Comparison of ENCODE assay signal across 8 mouse cellular contexts in genomic region chr9:108296453-108297355, GRCm38 (mm10). TPM values are rescaled to one million over a fixed set of nuclear protein-coding genes. Genes with fewer than 3 reads are reported as not detected.
DNase-seq lines count a peak whose midpoint lies in the region; ATAC-seq and TF ChIP-seq lines count a peak whose summit lies in the region.

Gene Amt (plus strand): TSS chr9:108296853.

- H3K27me3 ChIP-seq in heart, embryonic 11.5 days (ENCODE audit: control insufficient read depth, insufficient read depth, low read length) = no peaks in the 10 kb centered on the region
- no peaks in the 10 kb centered on the region for H3K27me3 ChIP-seq in forebrain, embryonic 13.5 days
- H3K27me3 ChIP-seq in kidney, postnatal 0 days (ENCODE audit: insufficient read depth, low read length) = no peaks in the 10 kb centered on the region
- H3K27me3 ChIP-seq in liver, embryonic 16.5 days (ENCODE audit: control insufficient read depth, insufficient read depth, low read depth, low read length) = no peaks in the 10 kb centered on the region
- H3K27me3 ChIP-seq in stomach, embryonic 14.5 days (ENCODE audit: control insufficient read depth, insufficient read depth, low read length) = no peaks in the 10 kb centered on the region

- H3K4me2 ChIP-seq in heart, embryonic 11.5 days = peak within 1 kb of the TSS; percentile 60
- peak within 1 kb of the TSS; percentile 50 for H3K4me2 ChIP-seq in forebrain, embryonic 13.5 days
- H3K4me2 ChIP-seq in kidney, postnatal 0 days (ENCODE audit: low read length) = peak within 1 kb of the TSS; percentile 56
- peak within 1 kb of the TSS; percentile 39 for H3K4me2 ChIP-seq in liver, embryonic 16.5 days (ENCODE audit: low read depth, low read length)
- peak within 1 kb of the TSS; percentile 25 for H3K4me2 ChIP-seq in stomach, embryonic 14.5 days (replicated peaks; ENCODE audit: low read depth, low read length)

- intact Hi-C loops in heart, postnatal 14 days (cut with DNase I) = loop anchor here (10.0 kb wide), 1 partner anchor 392 kb away; the partner anchor contains the start of gene Mst1r

- H3K9ac ChIP-seq in heart, embryonic 11.5 days (ENCODE audit: low read depth, low read length) = peak within 1 kb of the TSS; percentile 58
- peak within 1 kb of the TSS; percentile 56 for H3K9ac ChIP-seq in forebrain, embryonic 13.5 days
- peak within 1 kb of the TSS; percentile 46 for H3K9ac ChIP-seq in kidney, postnatal 0 days (ENCODE audit: low read depth, low read length)
- peak within 1 kb of the TSS; percentile 18; the same call in 1 of the 2 replicates for H3K9ac ChIP-seq in liver, embryonic 16.5 days (ENCODE audit: low read depth, low read length)
- no peak within 1 kb of the TSS for H3K9ac ChIP-seq in stomach, embryonic 14.5 days (replicated peaks; ENCODE audit: low read depth, low read length)

- peaks cover 11% of the 10 kb centered on the region; the same call in 1 of the 2 replicates for H3K4me1 ChIP-seq in heart, embryonic 11.5 days (ENCODE audit: control insufficient read depth, insufficient read depth, low read length)
- no peaks in the 10 kb centered on the region for H3K4me1 ChIP-seq in bone marrow, adult 2 months (ENCODE audit: control insufficient read depth, insufficient read depth, low read length)
- peaks cover 15% of the 10 kb centered on the region for H3K4me1 ChIP-seq in forebrain, embryonic 13.5 days
- H3K4me1 ChIP-seq in kidney, postnatal 0 days (replicated peaks; ENCODE audit: insufficient read depth, low read length) = no peaks in the 10 kb centered on the region
- no peaks in the 10 kb centered on the region for H3K4me1 ChIP-seq in liver, embryonic 16.5 days (ENCODE audit: control insufficient read depth, low read depth, low read length)
- H3K4me1 ChIP-seq in stomach, embryonic 14.5 days (ENCODE audit: control insufficient read depth, insufficient read depth, low read length) = no peaks in the 10 kb centered on the region

- no peak for ATAC-seq in heart, embryonic 11.5 days (replicated peaks; ENCODE audit: insufficient number of reproducible peaks, low FRiP score, low TSS enrichment)
- ATAC-seq in forebrain, embryonic 13.5 days = peak; percentile 60
- ATAC-seq in kidney, postnatal 0 days (replicated peaks; ENCODE audit: low FRiP score, low read depth) = peak; percentile 92
- ATAC-seq in liver, embryonic 16.5 days (ENCODE audit: low read depth) = peak; percentile 82
- peak; percentile 81 for ATAC-seq in stomach, embryonic 14.5 days (ENCODE audit: insufficient number of reproducible peaks, insufficient read depth, low FRiP score, low read depth)

- no peak for DNase-seq in heart, postnatal 14 days
- DNase-seq in kidney, postnatal 0 days (ENCODE audit: low spot score) = peak; percentile 75
- no peak for DNase-seq in spleen, adult 18-20 months

- peak within 1 kb of the TSS; percentile 29 for H3K4me3 ChIP-seq in heart, embryonic 11.5 days (ENCODE audit: low read depth, low read length)
- no peak within 1 kb of the TSS for H3K4me3 ChIP-seq in bone marrow, adult 2 months (replicated peaks; ENCODE audit: control insufficient read depth, low read depth, low read length)
- H3K4me3 ChIP-seq in forebrain, embryonic 13.5 days = peak within 1 kb of the TSS; percentile 27
- peak within 1 kb of the TSS; percentile 24; the same call in 1 of the 2 replicates for H3K4me3 ChIP-seq in kidney, postnatal 0 days (replicated peaks; ENCODE audit: low read depth, low read length)
- peak within 1 kb of the TSS; percentile 2 for H3K4me3 ChIP-seq in liver, embryonic 16.5 days (ENCODE audit: low read depth, low read length)
- H3K4me3 ChIP-seq in stomach, embryonic 14.5 days (ENCODE audit: low read depth, low read length) = peak within 1 kb of the TSS; percentile 25; the same call in 1 of the 2 replicates

- 26% methylated on average over 18 of the region's 18 CpGs for WGBS in heart, embryonic 11.5 days (ENCODE audit: insufficient replicate concordance)
- 82% methylated on average over 18 of the region's 18 CpGs for WGBS in bone marrow, adult 2 months
- WGBS in forebrain, embryonic 13.5 days = 18% methylated on average over 18 of the region's 18 CpGs
- WGBS in kidney, postnatal 0 days = 23% methylated on average over 18 of the region's 18 CpGs
- WGBS in liver, embryonic 16.5 days (ENCODE audit: insufficient replicate concordance) = 52% methylated on average over 18 of the region's 18 CpGs
- WGBS in stomach, embryonic 14.5 days = 21% methylated on average over 18 of the region's 18 CpGs

- H3K36me3 ChIP-seq in heart, embryonic 11.5 days (ENCODE audit: control insufficient read depth, insufficient read depth, low read length) = no peaks in the 10 kb centered on the region
- peaks cover 39% of the 10 kb centered on the region for H3K36me3 ChIP-seq in forebrain, embryonic 13.5 days (ENCODE audit: poor library complexity, severe bottlenecking)
- no peaks in the 10 kb centered on the region for H3K36me3 ChIP-seq in kidney, postnatal 0 days (ENCODE audit: insufficient read depth, low read length)
- no peaks in the 10 kb centered on the region for H3K36me3 ChIP-seq in liver, embryonic 16.5 days (ENCODE audit: control insufficient read depth, insufficient read depth)
- peaks cover 2% of the 10 kb centered on the region for H3K36me3 ChIP-seq in stomach, embryonic 14.5 days (ENCODE audit: control insufficient read depth, insufficient read depth, low read length)

- no peak for TF ChIP-seq POLR2A in bone marrow, adult 2 months (IDR thresholded peaks at IDR 0.05; ENCODE audit: borderline replicate concordance, control insufficient read depth, low read depth, low read length)

- TF ChIP-seq CTCF in bone marrow, adult 2 months (IDR thresholded peaks at IDR 0.05; ENCODE audit: control insufficient read depth, insufficient read depth, low read length) = no peak
- TF ChIP-seq CTCF in kidney, postnatal 0 days (IDR thresholded peaks at IDR 0.05; ENCODE audit: low read depth) = no peak; the same call in 1 of the 2 replicates

- H3K9me3 ChIP-seq in heart, embryonic 11.5 days (replicated peaks; ENCODE audit: control insufficient read depth, low read length) = no peaks in the 10 kb centered on the region
- H3K9me3 ChIP-seq in forebrain, embryonic 13.5 days (replicated peaks) = no peaks in the 10 kb centered on the region
- H3K9me3 ChIP-seq in kidney, postnatal 0 days (replicated peaks; ENCODE audit: low read length) = no peaks in the 10 kb centered on the region
- no peaks in the 10 kb centered on the region for H3K9me3 ChIP-seq in liver, embryonic 16.5 days (replicated peaks; ENCODE audit: control insufficient read depth, low read length)
- no peaks in the 10 kb centered on the region for H3K9me3 ChIP-seq in stomach, embryonic 14.5 days (ENCODE audit: control insufficient read depth, low read depth, low read length)

- H3K27ac ChIP-seq in heart, embryonic 11.5 days (ENCODE audit: low read depth, low read length) = peak within 1 kb of the TSS; percentile 37; the same call in 1 of the 2 replicates
- no peak within 1 kb of the TSS for H3K27ac ChIP-seq in bone marrow, adult 2 months (ENCODE audit: control insufficient read depth, insufficient read depth, low read depth, low read length, poor library complexity)
- H3K27ac ChIP-seq in forebrain, embryonic 13.5 days = peak within 1 kb of the TSS; percentile 48
- H3K27ac ChIP-seq in kidney, postnatal 0 days = peak within 1 kb of the TSS; percentile 78
- peak within 1 kb of the TSS; percentile 69 for H3K27ac ChIP-seq in liver, embryonic 16.5 days (ENCODE audit: low read length)
- peak within 1 kb of the TSS; percentile 74 for H3K27ac ChIP-seq in stomach, embryonic 14.5 days (ENCODE audit: low read length)

RNA-seq across cellular contexts. Expression of gene Amt, which starts in this region (rescaled TPM):
- polyA plus RNA-seq in heart, embryonic 11.5 days (2014; fragmentation: Nextera tagmentation; extraction: Ambion mirVana) = 12.9 and 15.3 TPM in 2 replicates
- total RNA-seq in heart, postnatal 14 days (2021) = 1 to 10 TPM; 5.4 to 7.0 TPM
- polyA plus RNA-seq in bone marrow, adult 2 months (2011; ENCODE audit: insufficient read depth, insufficient read length, low replicate concordance, missing spikeins) = 1.7 and 15.2 TPM in 2 replicates
- 25.3 and 26.7 TPM in 2 replicates for polyA plus RNA-seq in forebrain, embryonic 13.5 days (2015; fragmentation: Nextera tagmentation; extraction: Ambion mirVana)
- polyA plus RNA-seq in kidney, postnatal 0 days (2015; fragmentation: Nextera tagmentation; extraction: Ambion mirVana) = 50.5 and 51.2 TPM in 2 replicates
- 14.4 and 15.0 TPM in 2 replicates for polyA plus RNA-seq in liver, embryonic 16.5 days (2015; fragmentation: Nextera tagmentation; extraction: Ambion mirVana)
- polyA plus RNA-seq in stomach, embryonic 14.5 days (2014; fragmentation: Nextera tagmentation; extraction: Ambion mirVana) = 21.3 and 27.4 TPM in 2 replicates
